Mouse (Mus musculus) stomach, postnatal 0 days (tissue): Measurements from ENCODE around the gene Zbtb20.

ENCODE experiments used
- CTCF ChIP-seq: IDR thresholded peaks from 2 replicates; pipeline ENCODE4 v1.5.1; 2016; ENCODE audit warnings: antibody characterized with exemption, low read depth, mild to moderate bottlenecking, moderate library complexity
- EP300 ChIP-seq: optimal IDR thresholded peaks from 2 replicates; pipeline ENCODE3; 2016; ENCODE audit warnings: antibody characterized with exemption

DNA sequence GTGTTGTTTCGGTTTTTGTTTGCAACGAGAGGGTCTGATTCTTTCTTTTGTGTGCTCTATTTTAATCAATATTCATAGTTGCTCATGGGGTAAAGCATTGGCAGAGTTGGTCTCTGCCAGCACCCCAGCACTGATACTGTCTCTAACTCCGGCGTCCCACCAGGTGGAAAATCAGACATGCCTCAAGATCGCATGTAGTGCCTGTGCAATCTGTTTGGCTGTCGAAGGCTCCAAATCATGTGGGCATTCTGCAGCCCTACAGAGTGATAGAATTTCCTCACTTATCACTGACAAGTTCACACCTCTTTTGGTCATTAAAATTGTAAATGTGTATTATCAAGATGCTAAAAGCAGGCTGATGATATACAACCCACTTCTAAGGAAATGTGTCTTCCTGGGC is 219.1 kb downstream of the Zbtb20 start:
- TF ChIP-seq EP300 (no peak), CTCF (no peak)
